Mouse (Mus musculus): ENCODE results near the gene Chordc1. TPM values are rescaled to one million over a fixed set of nuclear protein-coding genes. Genes with fewer than 3 reads are reported as not detected.
A peak's percentile ranks its signal among the peaks of the same experiment; 100 is the strongest.

Gene Chordc1
- polyA plus RNA-seq, 1 experiment from 2014 or later: 68.9 TPM

GRCm38 (mm10) chr9:18293026-18293781 is 1.3 kb downstream of the Chordc1 start:
- H3K9me3 ChIP-seq (replicated peaks; ENCODE audit: low read length): no peaks in the 10 kb centered on the region
- no peaks in the 10 kb centered on the region for H3K36me3 ChIP-seq (ENCODE audit: insufficient read depth, low read length)
- peak overlapping the region; percentile 83 for H3K4me2 ChIP-seq (ENCODE audit: low read length)
- WGBS: 32% methylated on average over 6 of the region's 6 CpGs
- no peak for TF ChIP-seq CTCF (IDR thresholded peaks at IDR 0.05; ENCODE audit: low read depth)
- no peak for ATAC-seq (replicated peaks; ENCODE audit: low FRiP score, low read depth)
- peak; percentile 5 for DNase-seq (ENCODE audit: low spot score)
- peak overlapping the region; percentile 78 for H3K4me3 ChIP-seq (replicated peaks; ENCODE audit: low read depth, low read length)
- H3K9ac ChIP-seq (ENCODE audit: low read depth, low read length): peak overlapping the region; percentile 86
- H3K27me3 ChIP-seq (ENCODE audit: insufficient read depth, low read length): no peaks in the 10 kb centered on the region
- peaks cover 8% of the 10 kb centered on the region; the same call in 1 of the 2 replicates for H3K4me1 ChIP-seq (replicated peaks; ENCODE audit: insufficient read depth, low read length)
- peak overlapping the region; percentile 90 for H3K27ac ChIP-seq

GRCm38 (mm10) chr9:18298301-18298700 is 6.4 kb downstream of the Chordc1 start:
- ATAC-seq (replicated peaks; ENCODE audit: low FRiP score, low read depth) (no peak), DNase-seq (ENCODE audit: low spot score) (no peak)
- WGBS: 94% methylated on average over 6 of the region's 6 CpGs
- Histone ChIP-seq H3K4me2 (ENCODE audit: low read length) (no peak overlapping the region), H3K27me3 (ENCODE audit: insufficient read depth, low read length) (no peaks in the 10 kb centered on the region), H3K9ac (ENCODE audit: low read depth, low read length) (no peak overlapping the region), H3K4me3 (replicated peaks; ENCODE audit: low read depth, low read length) (no peak overlapping the region), H3K36me3 (ENCODE audit: insufficient read depth, low read length) (peaks cover 38% of the 10 kb centered on the region), H3K9me3 (replicated peaks; ENCODE audit: low read length) (no peaks in the 10 kb centered on the region), H3K4me1 (replicated peaks; ENCODE audit: insufficient read depth, low read length) (peaks cover 5% of the 10 kb centered on the region; the same call in 1 of the 2 replicates), H3K27ac (no peak overlapping the region)
- no peak for TF ChIP-seq CTCF (IDR thresholded peaks at IDR 0.05; ENCODE audit: low read depth)

DNA sequence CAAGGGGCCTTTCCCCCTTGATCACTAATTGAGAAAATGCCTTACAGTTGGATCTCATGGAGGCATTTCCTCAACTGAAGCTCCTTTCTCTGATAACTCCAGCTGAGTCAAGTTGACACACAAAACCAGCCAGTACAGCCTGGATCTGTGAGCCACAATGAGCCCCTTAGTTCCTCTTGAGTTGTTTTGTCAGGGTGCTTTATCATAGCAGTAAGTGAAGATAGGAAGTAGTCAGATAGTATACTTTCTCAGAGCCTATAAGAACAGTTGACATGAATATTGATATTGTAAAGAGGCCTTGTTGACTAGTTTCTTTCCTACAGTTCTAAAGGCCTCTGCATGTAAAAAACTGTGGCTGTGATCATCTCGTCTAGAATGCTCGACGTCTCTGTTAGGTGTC is 28.1 kb downstream of the Chordc1 start:
- DNase-seq (ENCODE audit: low spot score) (no peak), ATAC-seq (replicated peaks; ENCODE audit: low FRiP score, low read depth) (no peak)
- no peak overlapping the region for H3K4me3 ChIP-seq (replicated peaks; ENCODE audit: low read depth, low read length)
- no peaks in the 10 kb centered on the region for H3K4me1 ChIP-seq (replicated peaks; ENCODE audit: insufficient read depth, low read length)
- no peak for TF ChIP-seq CTCF (IDR thresholded peaks at IDR 0.05; ENCODE audit: low read depth)
- WGBS: 94% methylated on average over 3 of the region's 3 CpGs
- no peak overlapping the region for H3K27ac ChIP-seq
- H3K9ac ChIP-seq (ENCODE audit: low read depth, low read length): no peak overlapping the region
- H3K4me2 ChIP-seq (ENCODE audit: low read length): no peak overlapping the region
- no peaks in the 10 kb centered on the region for H3K9me3 ChIP-seq (replicated peaks; ENCODE audit: low read length)
- no peaks in the 10 kb centered on the region for H3K27me3 ChIP-seq (ENCODE audit: insufficient read depth, low read length)
- 0 out of 2 replicates have a peak, but pooled peaks cover 2% of the 10 kb centered on the region for H3K36me3 ChIP-seq (ENCODE audit: insufficient read depth, low read length)

Other genes with a start within 250 kb of the Chordc1 start
- gene Naalad2, start 110.9 kb downstream of the Chordc1 start, polyA plus RNA-seq (2015; fragmentation: Nextera tagmentation; extraction: Ambion mirVana): 7.1 and 9.0 TPM in 2 replicates
- gene Ubtfl1, start 112.3 kb downstream of the Chordc1 start, polyA plus RNA-seq (2015; fragmentation: Nextera tagmentation; extraction: Ambion mirVana): not detected in 2 replicates
- not detected in 2 replicates for gene Mbd3l2, start 138.5 kb downstream of the Chordc1 start, polyA plus RNA-seq (2015; fragmentation: Nextera tagmentation; extraction: Ambion mirVana)
- gene Zfp558, start 186.1 kb downstream of the Chordc1 start, polyA plus RNA-seq (2015; fragmentation: Nextera tagmentation; extraction: Ambion mirVana): 4.9 TPM in 2 replicates
- not detected in 2 replicates for gene Mbd3l1, start 186.2 kb downstream of the Chordc1 start, polyA plus RNA-seq (2015; fragmentation: Nextera tagmentation; extraction: Ambion mirVana)